In genomic region chr5:122779277-122779834, GRCm38 (mm10) we compare ENCODE assay signal across 8 mouse cellular contexts. TPM values are rescaled to one million over a fixed set of nuclear protein-coding genes. Genes with fewer than 3 reads are reported as not detected.
DNase-seq lines count a peak whose midpoint lies in the region.

Gene Camkk2 (minus strand): TSS chr5:122779409.

- no peaks in the 10 kb centered on the region for H3K9me3 ChIP-seq in hindbrain, embryonic 10.5 days

- DNase-seq in NIH3T3 (ENCODE audit: low read depth), result peak; percentile 96
- peak; percentile 89 for DNase-seq in cerebellum, adult 9-11 months
- peak; percentile 29 to 83 for DNase-seq in frontal cortex, adult 2 months (ENCODE audit: extremely low spot score in 1 of 2, low spot score in 1 of 2)
- peak; percentile 81 for DNase-seq in hindbrain, embryonic 10.5 days (ENCODE audit: low spot score)
- DNase-seq in layer of hippocampus, postnatal 14 days (ENCODE audit: low spot score in 2 of 2), result peak; percentile 73 to 79
- DNase-seq in lung, postnatal 14 days, result peak; percentile 82
- DNase-seq in ovary, postnatal 36 days (ENCODE audit: low spot score), result peak; percentile 85
- DNase-seq in thymus, postnatal 25 days, result peak; percentile 78

- peak within 1 kb of the TSS; percentile 91 for H3K27ac ChIP-seq in hindbrain, embryonic 10.5 days

- under 1% methylated on average over 63 of the region's 63 CpGs for WGBS in hindbrain, embryonic 10.5 days

- peaks cover 13% of the 10 kb centered on the region; the same call in 1 of the 2 replicates for H3K36me3 ChIP-seq in hindbrain, embryonic 10.5 days

- H3K27me3 ChIP-seq in hindbrain, embryonic 10.5 days (ENCODE audit: insufficient read depth, poor library complexity, severe bottlenecking), result peaks cover 13% of the 10 kb centered on the region; the same call in 1 of the 2 replicates

- H3K4me3 ChIP-seq in hindbrain, embryonic 10.5 days, result peak within 1 kb of the TSS; percentile 86

- peaks cover 23% of the 10 kb centered on the region for H3K4me1 ChIP-seq in hindbrain, embryonic 10.5 days (replicated peaks)

RNA-seq across cellular contexts. Expression of gene Camkk2, which starts in this region (rescaled TPM):
- polyA plus RNA-seq in frontal cortex, adult 2 months (2012; rRNA removed), result 193 and 204 TPM in 2 replicates
- 25.1 and 29.3 TPM in 2 replicates for polyA plus RNA-seq in hindbrain, embryonic 10.5 days (2016; fragmentation: Nextera tagmentation; extraction: Ambion mirVana)
- 100 to 1,000 TPM; 116 to 120 TPM for total RNA-seq in layer of hippocampus, postnatal 14 days (2021)

Comparison
In these comparisons a context has a peak if more than half of its experiments do, and no peak if none do; other contexts are left out.
1. Peak in every context shown above with its lines: DNase-seq, H3K4me3 ChIP-seq and H3K27ac ChIP-seq.